Mouse (Mus musculus) stomach, embryonic 15.5 days (tissue): Measurements from ENCODE around the gene Wnt2. TPM values are rescaled to one million over a fixed set of nuclear protein-coding genes. Genes with fewer than 3 reads are reported as not detected.

ENCODE experiments used
- polyA plus RNA-seq: library from polyadenylated mRNA; unstranded; fragments of >200 nt; fragmentation: Nextera tagmentation; extraction: Ambion mirVana; gene quantifications from 2 replicates; pipeline ENCODE4 v1.2.1, GENCODE M21; 2015

Wnt2 gene
- polyA plus RNA-seq, 1 experiment from 2014 or later, result 2.4 TPM

Other genes with a start within 250 kb of the Wnt2 start
- gene Asz1, start 78.5 kb upstream of the Wnt2 start, polyA plus RNA-seq, result 0.26 TPM in 1 of 2 replicates, not detected in the other
- gene Cftr, start 140.1 kb upstream of the Wnt2 start, polyA plus RNA-seq, result 5.3 and 5.6 TPM in 2 replicates